Mouse (Mus musculus) midbrain, embryonic 16.5 days (tissue): Measurements from ENCODE around the gene Hist1h2bm. TPM values are rescaled to one million over a fixed set of nuclear protein-coding genes. Genes with fewer than 3 reads are reported as not detected.
A peak's percentile ranks its signal among the peaks of the same experiment; 100 is the strongest.
"Not testable (repeated sequence)": the region's sequence is repeated elsewhere in the genome, so short reads cannot be mapped to it uniquely, and the experiment has no call there.

ENCODE experiments used
- ATAC-seq: fragments of 200-750 bp; cut with Nextera tagmentation; 2 replicates; pipeline ENCODE4 v1.8.0; 2017; ENCODE audit warnings: moderate TSS enrichment
- H3K27ac ChIP-seq: fragments of 300-500 bp; sonication (generic); 2 replicates; pipeline ENCODE4 v1.5.1; 2014; ENCODE audit warnings: mild to moderate bottlenecking, low read length, mixed read lengths
- H3K27me3 ChIP-seq: fragments of 300-500 bp; sonication (generic); 2 replicates; pipeline ENCODE4 v1.6.1; 2014; ENCODE audit warnings: low read depth, low read length, mixed read lengths; ENCODE audit not compliant: control insufficient read depth, insufficient read depth
- H3K36me3 ChIP-seq: fragments of 300-500 bp; sonication (generic); 2 replicates; pipeline ENCODE4 v1.6.1; 2014; ENCODE audit warnings: mild to moderate bottlenecking, low read length, moderate library complexity, mixed read lengths; ENCODE audit not compliant: control insufficient read depth, insufficient read depth
- H3K4me1 ChIP-seq: fragments of 300-500 bp; sonication (generic); 2 replicates; pipeline ENCODE4 v1.6.1; 2014; ENCODE audit warnings: mild to moderate bottlenecking, low read length, mixed read lengths; ENCODE audit not compliant: control insufficient read depth, insufficient read depth
- H3K4me2 ChIP-seq: fragments of 300-500 bp; sonication (generic); 2 replicates; pipeline ENCODE4 v1.6.1; 2014; ENCODE audit warnings: mild to moderate bottlenecking, low read length, mixed read lengths
- H3K4me3 ChIP-seq: fragments of 300-500 bp; sonication (generic); 2 replicates; pipeline ENCODE4 v1.5.1; 2014; ENCODE audit warnings: low read depth, mild to moderate bottlenecking, low read length, moderate library complexity, mixed read lengths
- H3K9ac ChIP-seq: fragments of 300-500 bp; sonication (generic); 2 replicates; pipeline ENCODE4 v1.6.1; 2014; ENCODE audit warnings: low read depth, low read length, mixed read lengths
- H3K9me3 ChIP-seq: fragments of 300-500 bp; sonication (generic); replicated peaks from 2 replicates; pipeline ENCODE4 v1.6.1; 2014; ENCODE audit warnings: mild to moderate bottlenecking, low read length, mixed read lengths; ENCODE audit not compliant: control insufficient read depth, poor library complexity, severe bottlenecking
- WGBS: fragments of 180-500 bp; shearing (Covaris S2); extraction: QIAGEN DNeasy Blood & Tissue Kit; methylation state at CpG from one replicate; pipeline ENCODE4 v1.1.7; 2014; 5-methylcytosine and 5-hydroxymethylcytosine counted together
- polyA plus RNA-seq: library from polyadenylated mRNA; unstranded; fragments of >200 nt; fragmentation: Nextera tagmentation; extraction: Ambion mirVana; gene quantifications from 2 replicates; pipeline ENCODE4 v1.2.1, GENCODE M21; 2015

Hist1h2bm gene
- polyA plus RNA-seq, 1 experiment from 2014 or later: 1.2 TPM

DNA sequence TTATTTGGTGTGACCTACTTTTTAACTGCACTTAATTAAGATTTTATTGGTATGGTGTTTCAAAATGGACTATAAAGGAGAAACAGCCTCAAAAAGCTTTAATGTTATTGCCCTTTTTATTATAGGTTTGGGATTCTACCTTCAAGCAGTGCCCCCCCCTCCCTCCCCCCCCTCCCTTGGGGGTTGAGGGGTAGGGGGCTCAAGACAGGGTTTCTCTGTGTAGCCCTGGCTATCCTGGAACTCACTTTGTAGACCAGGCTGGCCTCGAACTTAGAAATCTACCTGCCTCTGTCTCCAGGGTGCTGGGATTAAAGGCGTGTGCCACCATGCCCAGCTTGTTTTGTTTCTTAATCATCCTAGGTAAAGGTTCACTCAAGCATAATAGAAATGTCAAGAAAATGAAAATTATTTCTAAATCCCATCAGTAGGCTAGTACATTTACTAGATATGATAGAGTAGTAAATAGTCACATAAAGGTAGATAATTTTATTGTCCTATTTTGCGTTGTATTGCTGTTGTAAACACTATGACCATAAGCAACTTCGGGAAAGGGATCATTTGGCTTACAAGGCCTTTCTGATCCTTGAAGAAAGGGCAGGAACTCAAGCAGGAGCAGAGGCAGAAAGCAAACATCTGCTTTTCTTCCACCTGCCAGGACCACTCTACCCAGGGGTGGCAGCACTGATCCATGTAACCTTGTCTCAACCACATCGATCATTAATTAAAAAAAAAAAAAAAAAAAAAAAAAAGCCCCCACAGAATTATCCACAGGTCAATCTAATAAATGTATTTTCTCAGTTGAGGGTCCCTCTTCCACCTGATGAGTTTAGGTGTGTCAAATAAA is 1.4 kb downstream of the Hist1h2bm start:
- no peak overlapping the region for H3K27ac ChIP-seq
- no peak for ATAC-seq

DNA sequence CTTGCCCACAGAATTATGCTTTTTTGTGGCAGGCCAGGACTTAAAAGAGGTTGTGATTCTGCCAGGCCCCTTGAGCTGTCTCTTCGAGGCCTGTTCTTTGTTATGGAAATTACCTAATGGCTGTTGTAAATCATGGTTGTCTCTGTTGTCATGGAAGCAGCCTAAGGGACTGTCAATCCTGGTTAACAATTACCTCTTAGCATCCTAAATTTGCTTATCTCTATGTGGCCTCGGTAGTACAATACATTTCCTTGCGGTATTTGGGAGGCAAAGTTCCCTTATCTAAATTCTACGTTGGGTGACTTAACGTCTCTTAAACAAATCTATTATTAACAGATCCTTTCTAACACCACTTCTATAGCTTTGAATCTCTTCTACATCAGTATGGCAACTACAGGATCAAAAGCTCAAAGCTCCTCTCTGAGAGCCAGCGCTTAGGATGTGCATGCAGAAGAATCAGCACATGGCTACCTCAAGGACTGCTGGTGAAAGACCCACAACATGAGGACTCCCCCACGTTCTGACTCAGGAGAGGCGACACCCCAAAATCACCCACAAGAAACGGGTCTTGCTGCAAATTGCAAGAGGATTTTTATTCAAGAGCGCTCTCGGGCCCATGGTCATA is 6.2 kb downstream of the Hist1h2bm start:
- Histone ChIP-seq H3K27me3 (no peaks in the 10 kb centered on the region), H3K9me3 (no peaks in the 10 kb centered on the region), H3K27ac (peak overlapping the region; percentile 14; the same call in 1 of the 2 replicates), H3K9ac (no peak overlapping the region), H3K36me3 (no peaks in the 10 kb centered on the region), H3K4me1 (peaks cover 2% of the 10 kb centered on the region; the same call in 1 of the 2 replicates), H3K4me2 (no peak overlapping the region), H3K4me3 (no peak overlapping the region)
- 0 out of 2 replicates have a peak, but pooled peaks have one; percentile 25 for ATAC-seq
- WGBS: 18% methylated on average over 11 of the region's 11 CpGs

More for the DNA sequence above, 1.4 kb downstream of the Hist1h2bm start:
- Histone ChIP-seq H3K9me3 (no peaks in the 10 kb centered on the region), H3K9ac (no peak overlapping the region), H3K4me1 (peaks cover 16% of the 10 kb centered on the region), H3K4me2 (no peak overlapping the region), H3K36me3 (no peaks in the 10 kb centered on the region), H3K27me3 (no peaks in the 10 kb centered on the region), H3K4me3 (no peak overlapping the region)
- WGBS: 29% methylated on average over 5 of the region's 5 CpGs

DNA sequence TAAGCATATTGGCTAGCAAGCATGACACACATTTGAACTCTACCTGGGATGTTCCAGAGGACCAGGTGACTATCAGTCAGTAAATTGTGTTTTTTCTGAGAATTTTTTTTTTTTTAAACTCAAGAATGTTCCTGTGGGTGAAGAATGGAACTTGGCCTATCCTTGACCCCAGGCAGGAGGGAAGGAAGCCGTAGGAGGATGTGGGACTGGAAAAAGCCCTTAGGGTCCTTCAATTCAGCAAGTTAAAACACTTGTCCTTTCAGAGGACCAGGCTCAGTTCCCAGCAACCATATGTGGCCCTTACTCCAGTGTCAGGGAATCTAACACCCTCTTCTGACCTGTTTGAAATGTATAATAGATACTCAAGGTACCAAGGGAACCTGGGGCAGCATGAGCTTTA is 7.7 kb downstream of the Hist1h2bm start:
- WGBS: 77% methylated on average over 1 of the region's 1 CpGs
- ATAC-seq: no peak
- Histone ChIP-seq H3K4me1 (peaks cover 5% of the 10 kb centered on the region; the same call in 1 of the 2 replicates), H3K27ac (no peak overlapping the region), H3K36me3 (no peaks in the 10 kb centered on the region), H3K9ac (no peak overlapping the region), H3K4me3 (no peak overlapping the region), H3K9me3 (no peaks in the 10 kb centered on the region), H3K4me2 (no peak overlapping the region), H3K27me3 (no peaks in the 10 kb centered on the region)

DNA sequence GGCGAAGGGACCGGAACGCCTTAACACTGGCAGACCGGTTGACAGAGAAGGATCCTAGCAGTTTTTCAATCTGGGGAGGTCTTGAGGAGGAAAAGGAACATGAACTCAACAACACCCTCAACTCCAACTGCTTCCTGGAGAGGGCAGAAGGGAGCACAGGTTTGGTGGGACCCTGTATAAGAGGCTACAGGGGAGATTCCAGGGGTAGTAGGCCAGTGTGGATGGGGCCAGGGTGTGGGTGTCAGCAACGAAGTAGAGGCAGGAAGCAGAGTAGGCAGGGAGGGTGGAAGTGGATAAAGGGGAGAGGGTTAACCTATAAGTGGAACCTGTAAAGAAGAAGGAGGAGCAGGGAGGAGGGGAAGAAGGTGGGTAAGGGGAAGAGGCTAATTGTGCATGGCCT is 11.6 kb downstream of the Hist1h2bm start:
- Histone ChIP-seq H3K4me1 (peaks cover 11% of the 10 kb centered on the region), H3K27ac (peak overlapping the region; percentile 95), H3K9me3 (no peaks in the 10 kb centered on the region), H3K4me2 (no peak overlapping the region), H3K36me3 (no peaks in the 10 kb centered on the region), H3K4me3 (no peak overlapping the region), H3K27me3 (no peaks in the 10 kb centered on the region), H3K9ac (no peak overlapping the region; the same call in 1 of the 2 replicates)
- 72% methylated on average over 5 of the region's 5 CpGs for WGBS
- ATAC-seq: peak; percentile 30; the same call in 1 of the 2 replicates

DNA sequence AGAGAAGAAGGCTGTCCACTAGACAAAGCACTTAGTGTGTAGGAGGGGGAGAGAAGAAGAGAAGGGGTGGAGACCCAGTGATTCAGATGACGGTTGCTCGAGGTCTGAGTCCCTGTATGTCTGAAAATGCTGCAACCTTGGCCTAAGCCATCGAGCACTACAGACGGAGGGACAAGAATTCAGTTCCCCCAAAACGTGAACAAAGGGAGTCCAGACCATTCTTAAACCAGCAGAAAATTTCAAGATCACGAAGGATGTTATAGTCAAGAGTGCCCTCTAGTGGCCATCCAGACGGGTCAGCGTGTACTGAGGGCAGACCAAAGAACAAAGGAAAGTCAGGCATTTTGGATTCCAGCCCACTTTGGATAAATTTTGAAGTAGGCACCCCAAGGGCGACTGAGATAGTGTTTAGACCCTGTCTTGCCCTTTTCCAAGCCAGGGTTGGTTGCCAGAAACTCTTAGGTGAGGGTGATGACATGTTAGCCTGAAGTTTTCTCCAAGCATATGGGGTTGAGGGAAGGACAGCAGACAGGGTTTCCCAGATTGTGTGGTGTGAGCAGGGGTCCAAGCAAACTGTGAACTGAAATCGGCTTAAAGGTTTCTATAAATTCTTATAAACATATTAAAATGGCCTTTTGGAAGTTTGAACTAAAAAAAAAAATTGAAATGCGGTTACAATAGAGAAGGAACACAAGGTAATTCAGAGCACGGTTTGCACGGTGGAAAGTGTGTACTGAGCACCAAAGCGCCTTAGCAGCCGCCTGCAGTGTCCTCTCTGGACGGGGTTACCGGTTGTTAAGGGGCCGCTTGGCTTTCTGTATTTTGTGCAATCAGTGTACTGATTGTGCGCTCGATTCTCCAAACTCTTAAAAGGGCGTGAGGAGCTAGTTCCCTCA is 12.4 kb downstream of the Hist1h2bm start:
- H3K4me1 ChIP-seq: peaks cover 11% of the 10 kb centered on the region
- H3K9me3 ChIP-seq: no peaks in the 10 kb centered on the region
- H3K27ac ChIP-seq: peak overlapping the region; percentile 95
- H3K27me3 ChIP-seq: no peaks in the 10 kb centered on the region
- H3K36me3 ChIP-seq: no peaks in the 10 kb centered on the region
- peak overlapping the region; percentile 54 for H3K4me3 ChIP-seq
- ATAC-seq: peak; percentile 83
- under 1% methylated on average over 21 of the region's 21 CpGs for WGBS
- peak overlapping the region; percentile 85 for H3K4me2 ChIP-seq
- H3K9ac ChIP-seq: peak overlapping the region; percentile 63

DNA sequence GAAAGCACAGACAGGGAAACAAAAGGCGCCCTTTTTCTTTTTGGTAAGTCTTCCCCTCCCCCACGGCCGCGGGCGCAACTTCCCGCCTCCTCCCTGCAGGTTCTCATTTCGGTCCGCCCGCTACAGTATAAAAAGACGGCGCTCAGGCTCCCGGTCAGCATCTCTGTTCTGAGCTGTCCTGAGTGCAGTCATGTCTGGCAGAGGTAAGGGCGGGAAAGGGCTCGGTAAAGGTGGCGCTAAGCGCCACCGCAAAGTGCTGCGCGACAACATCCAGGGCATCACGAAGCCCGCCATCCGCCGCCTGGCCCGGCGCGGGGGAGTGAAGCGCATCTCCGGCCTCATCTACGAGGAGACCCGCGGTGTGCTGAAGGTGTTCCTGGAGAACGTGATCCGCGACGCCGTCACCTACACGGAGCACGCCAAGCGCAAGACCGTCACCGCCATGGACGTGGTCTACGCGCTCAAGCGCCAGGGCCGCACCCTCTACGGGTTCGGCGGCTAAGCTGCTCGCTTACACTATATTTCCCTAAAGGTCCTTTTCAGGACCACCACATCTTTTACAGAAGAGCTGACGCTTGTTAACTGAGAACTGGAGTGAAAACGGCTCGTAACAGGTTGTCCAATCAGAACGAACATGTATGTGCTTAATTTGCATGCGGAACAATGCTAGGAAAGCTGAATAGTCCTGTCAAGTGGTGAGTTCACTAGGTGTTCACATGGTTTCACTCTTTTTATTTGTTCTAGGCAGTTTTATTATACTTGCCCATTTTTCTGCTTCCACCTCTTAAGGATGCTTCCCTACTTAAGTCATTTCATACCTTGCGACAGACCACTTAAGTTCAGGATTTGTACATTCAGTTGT is 13.3 kb downstream of the Hist1h2bm start, which contains the start of gene Hist1h4j:
Hist1h4j (plus strand) TSS at position 159 of the 862 bp plus-strand sequence.
- ATAC-seq: peak; percentile 93
- not testable (repeated sequence) for H3K27me3 ChIP-seq, H3K9me3 ChIP-seq, H3K36me3 ChIP-seq
- H3K4me2 ChIP-seq: peak within 1 kb of the TSS; percentile 85
- H3K9ac ChIP-seq: peak within 1 kb of the TSS; percentile 63
- peak within 1 kb of the TSS; percentile 54 for H3K4me3 ChIP-seq
- peak within 1 kb of the TSS; percentile 95 for H3K27ac ChIP-seq
- WGBS: under 1% methylated on average over 40 of the region's 56 CpGs
- peaks cover 11% of the 10 kb centered on the region for H3K4me1 ChIP-seq

DNA sequence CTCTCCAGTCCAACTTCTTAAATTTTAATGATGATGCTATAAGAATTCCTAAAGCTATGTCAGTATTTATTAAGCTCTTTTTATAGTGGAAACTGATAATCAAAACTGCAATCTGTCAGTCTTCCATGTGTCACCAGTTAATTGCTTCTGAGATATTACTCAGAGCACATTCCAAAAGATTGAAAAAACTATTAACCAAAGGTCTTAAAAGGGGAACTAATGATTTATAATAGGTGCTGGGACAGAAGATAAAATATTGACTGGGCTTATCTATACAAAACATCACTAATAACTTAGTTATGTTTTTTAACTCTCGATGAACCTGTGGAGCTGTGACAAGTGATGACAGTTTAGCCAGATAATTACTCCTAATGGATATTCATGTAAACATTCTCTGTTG is 23.2 kb downstream of the Hist1h2bm start:
- peaks cover 15% of the 10 kb centered on the region for H3K4me1 ChIP-seq
- 94% methylated on average over 1 of the region's 1 CpGs for WGBS

More for the DNA sequence above, 23.2 kb downstream of the Hist1h2bm start:
- H3K4me2 ChIP-seq: no peak overlapping the region
- H3K4me3 ChIP-seq: no peak overlapping the region
- H3K36me3 ChIP-seq: no peaks in the 10 kb centered on the region
- H3K9me3 ChIP-seq: no peaks in the 10 kb centered on the region
- no peak overlapping the region for H3K27ac ChIP-seq
- no peak overlapping the region for H3K9ac ChIP-seq
- no peaks in the 10 kb centered on the region for H3K27me3 ChIP-seq
- no peak for ATAC-seq
